Mouse (Mus musculus): Measurements from ENCODE around the gene Eif5a. TPM values are rescaled to one million over a fixed set of nuclear protein-coding genes. Genes with fewer than 3 reads are reported as not detected.
"Not testable (repeated sequence)": the region's sequence is repeated elsewhere in the genome, so short reads cannot be mapped to it uniquely, and the experiment has no call there.

The Eif5a gene
- polyA plus RNA-seq, 1 experiment from 2014 or later, result 1,661 TPM

- H3K4me3 ChIP-seq, result no peak overlapping the region
- H3K27ac ChIP-seq, result no peak overlapping the region
- peaks cover 22% of the 10 kb centered on the region for H3K4me1 ChIP-seq
- ATAC-seq (ENCODE audit: insufficient number of reproducible peaks, insufficient read depth, low FRiP score, low TSS enrichment), result no peak
- no peak overlapping the region for H3K4me2 ChIP-seq (replicated peaks)
- WGBS, result 69% methylated on average over 4 of the region's 4 CpGs
- H3K27me3 ChIP-seq, result peaks cover 17% of the 10 kb centered on the region; the same call in 1 of the 2 replicates
- no peak overlapping the region for H3K9ac ChIP-seq
- H3K9me3 ChIP-seq, result no peaks in the 10 kb centered on the region
- no peaks in the 10 kb centered on the region for H3K36me3 ChIP-seq
Measured at GRCm38 (mm10) chr11:69933066-69933465, 11.3 kb upstream of the Eif5a start.

DNA sequence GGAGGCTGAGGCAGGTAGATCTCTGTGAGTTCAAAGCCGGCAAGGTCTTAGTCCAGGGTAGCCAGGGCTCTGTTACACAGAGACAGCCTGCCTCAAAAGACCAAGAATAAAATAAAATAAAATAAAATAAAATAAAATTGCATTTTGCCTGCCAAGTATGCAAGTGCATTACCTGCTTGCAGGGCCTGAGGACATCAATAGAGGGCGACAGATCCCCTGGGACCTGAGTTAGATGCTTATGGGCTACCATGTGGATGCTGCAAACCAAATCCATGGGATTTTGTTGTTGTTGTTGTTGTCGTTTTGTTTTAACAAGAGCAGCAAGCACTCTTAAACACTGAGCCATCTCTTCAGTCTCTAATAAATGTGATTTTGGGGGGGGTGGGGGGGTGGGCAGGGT is 10.5 kb upstream of the Eif5a start:
- no peak for ATAC-seq (ENCODE audit: insufficient number of reproducible peaks, insufficient read depth, low FRiP score, low TSS enrichment)
- peaks cover 10% of the 10 kb centered on the region; the same call in 1 of the 2 replicates for H3K27me3 ChIP-seq
- H3K27ac ChIP-seq, result no peak overlapping the region
- H3K4me1 ChIP-seq, result peaks cover 13% of the 10 kb centered on the region
- H3K9ac ChIP-seq, result no peak overlapping the region
- 42% methylated on average over 3 of the region's 3 CpGs for WGBS
- no peak overlapping the region for H3K4me2 ChIP-seq (replicated peaks)
- H3K4me3 ChIP-seq, result no peak overlapping the region
- no peaks in the 10 kb centered on the region for H3K36me3 ChIP-seq
- H3K9me3 ChIP-seq, result no peaks in the 10 kb centered on the region

DNA sequence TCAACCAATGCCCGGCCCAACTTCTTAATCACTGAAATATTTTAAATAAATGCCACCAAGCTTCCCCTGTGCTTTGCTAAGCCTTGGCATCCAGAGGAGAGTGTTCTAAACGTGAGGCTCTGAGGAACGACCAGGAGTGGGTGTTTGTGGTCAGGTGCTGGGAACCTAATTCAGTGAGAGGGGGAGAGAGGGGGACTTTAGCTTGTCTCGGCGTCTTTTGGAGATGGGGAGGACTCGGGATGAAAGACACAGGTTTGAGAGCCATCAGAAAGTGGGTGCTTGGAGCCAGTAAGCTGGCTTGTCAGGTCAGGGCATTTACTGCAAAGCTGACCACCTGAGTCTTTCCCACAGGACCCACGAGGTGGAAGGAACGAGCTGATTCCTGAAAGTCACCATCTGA is 10.0 kb upstream of the Eif5a start:
- 73% methylated on average over 8 of the region's 8 CpGs for WGBS

GRCm38 (mm10) chr11:69930967-69931537 is 9.3 kb upstream of the Eif5a start:
- ATAC-seq (ENCODE audit: insufficient number of reproducible peaks, insufficient read depth, low FRiP score, low TSS enrichment), result no peak
- H3K36me3 ChIP-seq, result no peaks in the 10 kb centered on the region
- H3K4me2 ChIP-seq (replicated peaks), result no peak overlapping the region
- H3K4me3 ChIP-seq, result no peak overlapping the region
- 73% methylated on average over 3 of the region's 3 CpGs for WGBS
- peaks cover 2% of the 10 kb centered on the region; the same call in 1 of the 2 replicates for H3K4me1 ChIP-seq
- no peak overlapping the region for H3K27ac ChIP-seq
- no peaks in the 10 kb centered on the region for H3K9me3 ChIP-seq
- H3K27me3 ChIP-seq, result no peaks in the 10 kb centered on the region
- no peak overlapping the region for H3K9ac ChIP-seq

More for the DNA sequence above, 10.0 kb upstream of the Eif5a start:
- no peak overlapping the region for H3K4me2 ChIP-seq (replicated peaks)
- H3K9ac ChIP-seq, result no peak overlapping the region
- no peak overlapping the region for H3K4me3 ChIP-seq
- peaks cover 9% of the 10 kb centered on the region; the same call in 1 of the 2 replicates for H3K4me1 ChIP-seq
- H3K9me3 ChIP-seq, result no peaks in the 10 kb centered on the region
- H3K36me3 ChIP-seq, result no peaks in the 10 kb centered on the region
- H3K27ac ChIP-seq, result no peak overlapping the region
- 0 out of 2 replicates have a peak, but pooled peaks cover 5% of the 10 kb centered on the region for H3K27me3 ChIP-seq
- ATAC-seq (ENCODE audit: insufficient number of reproducible peaks, insufficient read depth, low FRiP score, low TSS enrichment), result no peak

DNA sequence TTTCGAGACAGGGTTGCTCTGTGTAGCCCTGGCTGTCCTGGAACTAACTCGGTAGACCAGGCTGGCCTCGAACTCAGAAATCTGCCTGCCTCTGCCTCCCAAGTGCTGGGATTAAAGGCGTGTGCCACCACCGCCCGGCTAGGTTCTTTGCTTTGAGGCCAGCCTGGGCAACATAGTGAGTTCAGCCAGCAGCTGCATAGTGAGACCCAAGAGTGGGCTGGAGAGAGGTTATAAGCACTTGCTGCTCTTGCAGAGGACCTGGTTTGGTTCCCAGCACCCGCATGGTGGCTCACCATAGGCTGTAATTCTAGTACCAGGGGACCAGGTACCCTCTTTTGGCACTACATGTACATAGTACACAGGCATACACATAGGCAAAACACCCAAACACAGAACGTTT is 8.4 kb upstream of the Eif5a start:
- H3K27ac ChIP-seq; H3K4me3 ChIP-seq; H3K9me3 ChIP-seq; H3K36me3 ChIP-seq; H3K4me1 ChIP-seq; ATAC-seq (ENCODE audit: insufficient number of reproducible peaks, insufficient read depth, low FRiP score, low TSS enrichment); H3K4me2 ChIP-seq (replicated peaks); H3K27me3 ChIP-seq; H3K9ac ChIP-seq: not testable (repeated sequence)
- 89% methylated on average over 8 of the region's 8 CpGs for WGBS

DNA sequence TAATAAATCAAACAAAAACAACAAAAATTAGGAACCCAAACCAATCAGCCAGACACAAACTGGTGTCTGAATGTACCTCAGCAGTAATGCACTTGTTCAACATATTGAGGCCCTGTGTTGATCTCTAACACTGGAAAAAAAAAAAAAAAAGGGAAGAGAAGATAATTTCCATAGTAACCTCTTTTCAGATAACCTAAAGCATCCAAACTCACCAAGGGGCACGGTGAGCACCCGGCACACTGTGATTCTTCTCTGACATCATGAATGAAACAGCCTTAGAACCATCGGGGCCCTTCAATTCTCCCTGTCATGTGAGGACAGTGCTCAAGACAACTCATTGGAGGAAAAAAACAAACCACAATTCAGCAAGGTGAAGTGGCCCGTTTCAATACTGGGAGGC is 8.0 kb upstream of the Eif5a start:
- Histone ChIP-seq H3K36me3 (no peaks in the 10 kb centered on the region), H3K9me3 (no peaks in the 10 kb centered on the region), H3K4me1 (peaks cover 2% of the 10 kb centered on the region; the same call in 1 of the 2 replicates), H3K27ac (no peak overlapping the region), H3K27me3 (no peaks in the 10 kb centered on the region), H3K4me2 (replicated peaks) (no peak overlapping the region), H3K4me3 (no peak overlapping the region), H3K9ac (no peak overlapping the region)
- 85% methylated on average over 4 of the region's 4 CpGs for WGBS
- no peak for ATAC-seq (ENCODE audit: insufficient number of reproducible peaks, insufficient read depth, low FRiP score, low TSS enrichment)

GRCm38 (mm10) chr11:69927501-69927900 is 5.7 kb upstream of the Eif5a start:
- Histone ChIP-seq H3K36me3 (no peaks in the 10 kb centered on the region), H3K4me1 (no peaks in the 10 kb centered on the region), H3K27ac (no peak overlapping the region), H3K4me3 (no peak overlapping the region), H3K9ac (no peak overlapping the region), H3K9me3 (no peaks in the 10 kb centered on the region), H3K27me3 (no peaks in the 10 kb centered on the region), H3K4me2 (replicated peaks) (no peak overlapping the region)
- ATAC-seq (ENCODE audit: insufficient number of reproducible peaks, insufficient read depth, low FRiP score, low TSS enrichment), result no peak
- 95% methylated on average over 2 of the region's 2 CpGs for WGBS

- Histone ChIP-seq H3K36me3 (peaks cover 12% of the 10 kb centered on the region), H3K27ac (0 out of 2 replicates have a peak overlapping the region, but pooled peaks have one; percentile 27), H3K4me3 (no peak overlapping the region), H3K27me3 (no peaks in the 10 kb centered on the region), H3K9ac (no peak overlapping the region), H3K9me3 (no peaks in the 10 kb centered on the region), H3K4me2 (replicated peaks) (no peak overlapping the region), H3K4me1 (peaks cover 11% of the 10 kb centered on the region)
- WGBS, result 64% methylated on average over 3 of the region's 3 CpGs
- ATAC-seq (ENCODE audit: insufficient number of reproducible peaks, insufficient read depth, low FRiP score, low TSS enrichment), result no peak
Measured at GRCm38 (mm10) chr11:69922796-69923195, 1.0 kb upstream of the Eif5a start.

GRCm38 (mm10) chr11:69922012-69922756 is 426 bp upstream of the Eif5a start:
- no peaks in the 10 kb centered on the region for H3K27me3 ChIP-seq
- WGBS, result 5% methylated on average over 12 of the region's 12 CpGs
- peaks cover 11% of the 10 kb centered on the region for H3K4me1 ChIP-seq
- H3K4me2 ChIP-seq (replicated peaks), result peak overlapping the region; percentile 85
- H3K36me3 ChIP-seq, result peaks cover 18% of the 10 kb centered on the region
- ATAC-seq (ENCODE audit: insufficient number of reproducible peaks, insufficient read depth, low FRiP score, low TSS enrichment), result no peak
- H3K9me3 ChIP-seq, result no peaks in the 10 kb centered on the region
- H3K9ac ChIP-seq, result peak overlapping the region; percentile 36; the same call in 1 of the 2 replicates
- H3K4me3 ChIP-seq, result peak overlapping the region; percentile 98
- peak overlapping the region; percentile 97 for H3K27ac ChIP-seq

DNA sequence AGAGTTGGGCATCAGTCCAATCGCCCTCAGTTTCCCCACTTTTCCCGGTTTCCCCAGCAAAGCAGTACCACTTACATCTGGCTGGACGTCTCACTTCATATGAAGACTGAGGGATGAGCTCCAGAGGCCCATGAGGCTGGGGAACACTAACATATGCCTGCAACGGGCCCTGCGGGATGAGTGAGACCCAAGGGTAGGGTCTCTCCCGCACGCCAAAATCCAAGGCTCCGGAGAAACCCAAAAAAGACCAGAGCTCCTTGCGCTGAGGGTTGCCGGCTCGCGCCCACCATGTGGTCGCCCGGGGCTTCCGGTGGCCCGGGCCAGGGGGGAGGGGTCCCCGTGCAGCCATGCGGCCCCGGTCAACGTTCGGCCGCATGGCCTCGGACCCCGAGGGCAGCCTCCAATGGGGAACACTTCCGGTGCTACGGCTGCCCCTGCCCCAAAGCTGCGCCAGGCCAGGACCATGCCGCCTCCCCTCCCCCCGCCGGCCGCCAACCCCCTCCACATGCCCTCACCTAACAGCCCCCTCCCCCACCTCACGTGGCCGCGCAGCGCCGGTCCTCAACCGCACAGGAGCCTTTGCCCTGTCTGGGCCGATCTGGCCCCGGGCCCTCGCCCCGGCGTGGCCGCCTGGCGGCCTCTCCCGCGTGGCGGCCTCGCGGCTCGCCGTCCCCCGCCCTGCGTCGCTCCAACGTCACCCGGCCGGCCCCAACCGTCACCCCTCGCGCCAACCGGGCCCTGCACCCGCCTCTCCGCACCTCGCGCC is 1.3 kb downstream of the Eif5a start:
- WGBS, result under 1% methylated on average over 56 of the region's 65 CpGs

GRCm38 (mm10) chr11:69919661-69920265 is 2.0 kb downstream of the Eif5a start:
- WGBS, result under 1% methylated on average over 17 of the region's 17 CpGs
- peak overlapping the region; percentile 97 for H3K27ac ChIP-seq
- peaks cover 42% of the 10 kb centered on the region for H3K36me3 ChIP-seq
- no peaks in the 10 kb centered on the region for H3K9me3 ChIP-seq
- no peak for ATAC-seq (ENCODE audit: insufficient number of reproducible peaks, insufficient read depth, low FRiP score, low TSS enrichment)
- H3K4me1 ChIP-seq, result peaks cover 29% of the 10 kb centered on the region
- H3K4me3 ChIP-seq, result peak overlapping the region; percentile 98
- no peaks in the 10 kb centered on the region for H3K27me3 ChIP-seq
- H3K9ac ChIP-seq, result peak overlapping the region; percentile 98
- H3K4me2 ChIP-seq (replicated peaks), result peak overlapping the region; percentile 85

More for the DNA sequence above, 1.3 kb downstream of the Eif5a start:
- no peaks in the 10 kb centered on the region for H3K27me3 ChIP-seq
- peak overlapping the region; percentile 97 for H3K27ac ChIP-seq
- peaks cover 35% of the 10 kb centered on the region for H3K36me3 ChIP-seq
- peaks cover 22% of the 10 kb centered on the region for H3K4me1 ChIP-seq
- H3K9me3 ChIP-seq, result no peaks in the 10 kb centered on the region
- ATAC-seq (ENCODE audit: insufficient number of reproducible peaks, insufficient read depth, low FRiP score, low TSS enrichment), result no peak; the same call in 1 of the 2 replicates
- peak overlapping the region; percentile 85 for H3K4me2 ChIP-seq (replicated peaks)
- peak overlapping the region; percentile 98 for H3K4me3 ChIP-seq
- H3K9ac ChIP-seq, result peak overlapping the region; percentile 98

All from embryonic facial prominence, embryonic 12.5 days (tissue).